Mouse (Mus musculus): Measurements from ENCODE around the gene Sirt7.

- TF ChIP-seq POLR2A (IDR thresholded peaks at IDR 0.05; ENCODE audit: borderline replicate concordance, low read depth, low read length) (no peak), CTCF (IDR thresholded peaks at IDR 0.05; ENCODE audit: low read depth, low read length) (no peak)
Observed at GRCm38 (mm10) chr11:120642939-120643600, 18.0 kb upstream of the Sirt7 start.
